Mouse (Mus musculus): ENCODE measurements at regions not wholly inside any gene's neighbourhood (a gene's known extent, or its start where the extent isn't known, plus 50 kb on each side); places are given as distances from the start of the nearest gene placed in this dataset.

- TF ChIP-seq E2F4 (IDR thresholded peaks at IDR 0.05; ENCODE audit: insufficient read depth) (no peak), CEBPB (IDR thresholded peaks at IDR 0.05; ENCODE audit: insufficient read depth, poor library complexity, severe bottlenecking) (no peak), REST (IDR thresholded peaks at IDR 0.05; ENCODE audit: insufficient read depth, insufficient read length) (no peak), MAX (IDR thresholded peaks at IDR 0.05; ENCODE audit: low read depth) (no peak), USF1 (IDR thresholded peaks at IDR 0.05; ENCODE audit: low read depth) (no peak), MYOD1 (IDR thresholded peaks at IDR 0.05; ENCODE audit: control insufficient read depth in 1 of 3, insufficient read length in 2 of 3, low read depth in 2 of 3) (no peak), TCF12 (IDR thresholded peaks at IDR 0.05; ENCODE audit: insufficient read depth, poor library complexity, severe bottlenecking) (no peak), POLR2A (IDR thresholded peaks at IDR 0.05; ENCODE audit: insufficient read length, low read depth) (no peak), SRF (IDR thresholded peaks at IDR 0.05; ENCODE audit: control insufficient read depth, insufficient read length, low read depth) (no peak), POLR2AphosphoS2 (IDR thresholded peaks at IDR 0.05; ENCODE audit: insufficient read length, low read depth) (no peak), MYOG (IDR thresholded peaks at IDR 0.05; ENCODE audit: control insufficient read depth in 1 of 3, insufficient read depth in 1 of 3, insufficient read length in 2 of 3, low read depth in 2 of 3) (no peak), TCF3 (IDR thresholded peaks at IDR 0.05; ENCODE audit: insufficient read length, low read depth) (no peak)
- no peak overlapping the region for H3ac ChIP-seq (ENCODE audit: control insufficient read depth, insufficient read length)
These were observed 276.2 kb upstream of the Klf4 start for GRCm38 (mm10) chr4:55808501-55808900.

GRCm38 (mm10) chr4:55806799-55807198 lies 274.5 kb upstream of the Klf4 start:
- no peak overlapping the region for H3ac ChIP-seq (ENCODE audit: control insufficient read depth, insufficient read length)
- no peaks in the 10 kb centered on the region for H3K36me3 ChIP-seq (ENCODE audit: control insufficient read depth, insufficient read depth)
- no peak for TF ChIP-seq MYOG (IDR thresholded peaks at IDR 0.05; ENCODE audit: control insufficient read depth in 1 of 3, insufficient read depth in 1 of 3, insufficient read length in 2 of 3, low read depth in 2 of 3)
- TF ChIP-seq POLR2A (IDR thresholded peaks at IDR 0.05; ENCODE audit: insufficient read length, low read depth) = no peak
- no peak for TF ChIP-seq REST (IDR thresholded peaks at IDR 0.05; ENCODE audit: insufficient read depth, insufficient read length)
- no peak overlapping the region for H3K4me2 ChIP-seq (ENCODE audit: low read depth)
- H3K79me2 ChIP-seq (ENCODE audit: control insufficient read depth, insufficient read depth) = no peaks in the 10 kb centered on the region
- H3K4me3 ChIP-seq = no peak overlapping the region
- no peaks in the 10 kb centered on the region for H3K27me3 ChIP-seq (ENCODE audit: control insufficient read depth, insufficient read depth, insufficient read length)

More at GRCm38 (mm10) chr4:55808501-55808900, 276.2 kb upstream of the Klf4 start:
- Histone ChIP-seq H3K4me2 (ENCODE audit: low read depth) (no peak overlapping the region), H3K27me3 (ENCODE audit: control insufficient read depth, insufficient read depth, insufficient read length) (no peaks in the 10 kb centered on the region), H3K36me3 (ENCODE audit: control insufficient read depth, insufficient read depth) (no peaks in the 10 kb centered on the region), H3K79me2 (ENCODE audit: control insufficient read depth, insufficient read depth) (no peaks in the 10 kb centered on the region), H3K4me3 (no peak overlapping the region)

GRCm38 (mm10) chr4:55805255-55806051 lies 273.2 kb upstream of the Klf4 start:
- TF ChIP-seq MAX (IDR thresholded peaks at IDR 0.05; ENCODE audit: low read depth) = no peak
- no peak for TF ChIP-seq MYOD1 (IDR thresholded peaks at IDR 0.05; ENCODE audit: control insufficient read depth in 1 of 3, insufficient read length in 2 of 3, low read depth in 2 of 3)
- TF ChIP-seq TCF12 (IDR thresholded peaks at IDR 0.05; ENCODE audit: insufficient read depth, poor library complexity, severe bottlenecking) = no peak
- no peak for TF ChIP-seq SRF (IDR thresholded peaks at IDR 0.05; ENCODE audit: control insufficient read depth, insufficient read length, low read depth)
- no peak for TF ChIP-seq MYOG (IDR thresholded peaks at IDR 0.05; ENCODE audit: control insufficient read depth in 1 of 3, insufficient read depth in 1 of 3, insufficient read length in 2 of 3, low read depth in 2 of 3)
- no peak for TF ChIP-seq TCF3 (IDR thresholded peaks at IDR 0.05; ENCODE audit: insufficient read length, low read depth)
- no peak for TF ChIP-seq POLR2AphosphoS2 (IDR thresholded peaks at IDR 0.05; ENCODE audit: insufficient read length, low read depth)
- TF ChIP-seq CEBPB (IDR thresholded peaks at IDR 0.05; ENCODE audit: insufficient read depth, poor library complexity, severe bottlenecking) = no peak
- no peak for TF ChIP-seq USF1 (IDR thresholded peaks at IDR 0.05; ENCODE audit: low read depth)
- no peak for TF ChIP-seq POLR2A (IDR thresholded peaks at IDR 0.05; ENCODE audit: insufficient read length, low read depth)
- no peak for TF ChIP-seq E2F4 (IDR thresholded peaks at IDR 0.05; ENCODE audit: insufficient read depth)
- TF ChIP-seq REST (IDR thresholded peaks at IDR 0.05; ENCODE audit: insufficient read depth, insufficient read length) = no peak
- no peaks in the 10 kb centered on the region for H3K36me3 ChIP-seq (ENCODE audit: control insufficient read depth, insufficient read depth)

GRCm38 (mm10) chr4:55802101-55802500 lies 269.8 kb upstream of the Klf4 start:
- TF ChIP-seq POLR2A (IDR thresholded peaks at IDR 0.05; ENCODE audit: insufficient read length, low read depth) (no peak), TCF3 (IDR thresholded peaks at IDR 0.05; ENCODE audit: insufficient read length, low read depth) (no peak), E2F4 (IDR thresholded peaks at IDR 0.05; ENCODE audit: insufficient read depth) (no peak), MYOG (IDR thresholded peaks at IDR 0.05; ENCODE audit: control insufficient read depth in 1 of 3, insufficient read depth in 1 of 3, insufficient read length in 2 of 3, low read depth in 2 of 3) (no peak), SRF (IDR thresholded peaks at IDR 0.05; ENCODE audit: control insufficient read depth, insufficient read length, low read depth) (no peak), CEBPB (IDR thresholded peaks at IDR 0.05; ENCODE audit: insufficient read depth, poor library complexity, severe bottlenecking) (no peak), MYOD1 (IDR thresholded peaks at IDR 0.05; ENCODE audit: control insufficient read depth in 1 of 3, insufficient read length in 2 of 3, low read depth in 2 of 3) (no peak), USF1 (IDR thresholded peaks at IDR 0.05; ENCODE audit: low read depth) (no peak), TCF12 (IDR thresholded peaks at IDR 0.05; ENCODE audit: insufficient read depth, poor library complexity, severe bottlenecking) (no peak), POLR2AphosphoS2 (IDR thresholded peaks at IDR 0.05; ENCODE audit: insufficient read length, low read depth) (no peak), REST (IDR thresholded peaks at IDR 0.05; ENCODE audit: insufficient read depth, insufficient read length) (no peak), MAX (IDR thresholded peaks at IDR 0.05; ENCODE audit: low read depth) (no peak)
- Histone ChIP-seq H3K4me3 (no peak overlapping the region), H3K27me3 (ENCODE audit: control insufficient read depth, insufficient read depth, insufficient read length) (no peaks in the 10 kb centered on the region), H3K4me2 (ENCODE audit: low read depth) (no peak overlapping the region), H3K79me2 (ENCODE audit: control insufficient read depth, insufficient read depth) (no peaks in the 10 kb centered on the region), H3K36me3 (ENCODE audit: control insufficient read depth, insufficient read depth) (no peaks in the 10 kb centered on the region), H3ac (ENCODE audit: control insufficient read depth, insufficient read length) (no peak overlapping the region)

More at GRCm38 (mm10) chr4:55805255-55806051, 273.2 kb upstream of the Klf4 start:
- H3ac ChIP-seq (ENCODE audit: control insufficient read depth, insufficient read length) = no peak overlapping the region
- no peaks in the 10 kb centered on the region for H3K79me2 ChIP-seq (ENCODE audit: control insufficient read depth, insufficient read depth)
- H3K4me2 ChIP-seq (ENCODE audit: low read depth) = no peak overlapping the region
- H3K4me3 ChIP-seq = no peak overlapping the region
- no peaks in the 10 kb centered on the region for H3K27me3 ChIP-seq (ENCODE audit: control insufficient read depth, insufficient read depth, insufficient read length)

Measured in myocyte (in vitro differentiated cells).